Mouse (Mus musculus): ENCODE measurements at regions not wholly inside any gene's neighbourhood (a gene's known extent, or its start where the extent isn't known, plus 50 kb on each side); places are given as distances from the start of the nearest gene placed in this dataset.

DNA sequence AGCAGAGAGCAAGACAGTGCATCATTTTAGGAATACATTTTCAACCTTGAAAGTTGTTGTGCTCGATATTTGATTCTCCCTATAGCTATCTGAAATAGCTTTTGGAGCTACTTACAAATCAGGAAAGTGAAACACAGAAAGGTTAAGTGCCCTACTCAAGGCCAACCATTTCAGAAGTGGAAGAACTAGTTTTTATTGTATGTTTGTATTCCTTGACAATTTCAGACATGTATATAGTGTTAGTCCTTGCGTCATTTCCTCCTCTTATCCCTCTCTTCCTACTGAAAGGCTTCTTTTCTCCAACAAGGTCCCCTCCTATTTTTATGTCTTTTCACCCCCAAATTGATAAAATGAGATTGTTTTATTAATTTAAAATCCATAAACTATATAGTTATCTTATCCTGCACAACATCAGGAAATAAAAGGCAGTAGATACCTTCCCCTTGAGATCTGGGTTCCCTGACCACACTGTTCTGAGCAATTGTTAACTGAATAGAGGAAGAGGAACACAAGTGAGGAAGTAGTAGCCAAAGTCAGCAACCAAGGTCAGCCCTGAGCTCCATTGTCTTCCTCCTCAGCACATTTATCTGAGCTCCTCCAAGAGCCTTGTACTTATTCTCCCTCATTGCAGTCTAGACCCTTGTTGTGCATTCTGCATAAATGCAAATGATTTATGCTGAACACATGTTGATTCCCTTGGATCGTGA lies 76.1 kb upstream of the Ctsc start:
- TF ChIP-seq CTCF (IDR thresholded peaks at IDR 0.05; ENCODE audit: low read depth) = no peak
- no peak for TF ChIP-seq EP300 (IDR thresholded peaks at IDR 0.05; ENCODE audit: low read depth)

Measured in heart, postnatal 0 days (tissue).